Mouse (Mus musculus): ENCODE measurements around the gene Ptgs2.

GRCm38 (mm10) chr1:150106736-150107135, 6.9 kb downstream of the Ptgs2 start:
- TF ChIP-seq CTCF (IDR thresholded peaks at IDR 0.05) = no peak
- TF ChIP-seq POLR2A (IDR thresholded peaks at IDR 0.05; ENCODE audit: insufficient read depth, low read depth, low read length) = no peak

Data from heart, adult 2 months (tissue).